Mouse (Mus musculus): ENCODE measurements around the gene Tubb2a. TPM values are rescaled to one million over a fixed set of nuclear protein-coding genes. Genes with fewer than 3 reads are reported as not detected.

Tubb2a gene
- polyA plus RNA-seq, 1 experiment from 2014 or later, result 185 TPM

DNA sequence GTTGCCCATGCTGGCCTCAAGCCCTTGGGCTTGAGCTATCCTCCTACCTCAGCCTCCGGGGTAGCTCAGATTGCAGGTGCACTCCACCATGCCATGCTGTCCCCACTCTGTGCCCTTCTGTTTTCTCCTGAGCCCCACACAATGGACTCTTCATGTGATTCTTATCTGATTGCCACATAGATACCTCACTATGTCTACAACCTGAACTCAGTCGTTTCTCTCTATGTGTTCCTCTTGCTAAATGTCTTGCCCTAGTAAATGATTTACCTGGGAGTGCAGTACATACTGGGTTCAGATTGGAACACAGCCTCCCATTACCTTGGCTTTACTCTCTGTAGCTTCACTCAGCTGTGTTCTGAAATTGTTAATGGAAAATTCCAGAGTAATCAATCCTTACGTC is 22.8 kb downstream of the Tubb2a start:
- H3K4me2 ChIP-seq (ENCODE audit: low read depth, low read length, severe bottlenecking), result no peak overlapping the region
- H3K9me3 ChIP-seq (ENCODE audit: control insufficient read depth, low read length), result no peaks in the 10 kb centered on the region
- peaks cover 3% of the 10 kb centered on the region; the same call in 1 of the 2 replicates for H3K36me3 ChIP-seq (ENCODE audit: control insufficient read depth, insufficient read depth, low read length)
- H3K27ac ChIP-seq (ENCODE audit: low read depth, low read length), result no peak overlapping the region
- H3K27me3 ChIP-seq (ENCODE audit: control insufficient read depth, insufficient read depth, low read length), result no peaks in the 10 kb centered on the region
- H3K4me1 ChIP-seq (replicated peaks; ENCODE audit: control insufficient read depth, insufficient read depth, low read length), result no peaks in the 10 kb centered on the region
- ATAC-seq (replicated peaks; ENCODE audit: low FRiP score), result no peak
- H3K4me3 ChIP-seq (ENCODE audit: low read depth, low read length), result no peak overlapping the region
- WGBS, result 94% methylated on average over 3 of the region's 3 CpGs
- no peak for DNase-seq (ENCODE audit: low spot score)
- H3K9ac ChIP-seq (ENCODE audit: low read length), result no peak overlapping the region

DNA sequence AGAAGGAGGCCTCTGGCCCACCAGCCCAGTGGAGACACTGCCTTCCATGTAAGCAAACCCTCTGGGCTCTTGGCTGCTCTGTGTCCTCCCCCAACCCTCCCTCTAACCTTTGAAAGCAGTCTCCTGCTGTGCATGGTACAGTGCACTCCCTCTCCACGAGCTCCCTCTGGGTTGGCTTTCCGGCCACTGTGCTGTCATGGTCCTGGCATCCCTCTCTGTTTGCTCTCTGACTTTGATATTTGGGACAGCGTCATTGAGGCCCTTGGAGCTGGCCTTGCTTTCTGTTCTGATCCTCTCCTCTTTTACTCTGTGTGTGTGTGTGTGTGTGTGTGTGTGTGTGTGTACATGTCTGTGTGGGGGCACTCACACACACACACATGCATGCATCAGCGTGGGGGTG is 23.4 kb downstream of the Tubb2a start:
- 79% methylated on average over 4 of the region's 4 CpGs for WGBS
- ATAC-seq (replicated peaks; ENCODE audit: low FRiP score) (no peak), DNase-seq (ENCODE audit: low spot score) (no peak)

DNA sequence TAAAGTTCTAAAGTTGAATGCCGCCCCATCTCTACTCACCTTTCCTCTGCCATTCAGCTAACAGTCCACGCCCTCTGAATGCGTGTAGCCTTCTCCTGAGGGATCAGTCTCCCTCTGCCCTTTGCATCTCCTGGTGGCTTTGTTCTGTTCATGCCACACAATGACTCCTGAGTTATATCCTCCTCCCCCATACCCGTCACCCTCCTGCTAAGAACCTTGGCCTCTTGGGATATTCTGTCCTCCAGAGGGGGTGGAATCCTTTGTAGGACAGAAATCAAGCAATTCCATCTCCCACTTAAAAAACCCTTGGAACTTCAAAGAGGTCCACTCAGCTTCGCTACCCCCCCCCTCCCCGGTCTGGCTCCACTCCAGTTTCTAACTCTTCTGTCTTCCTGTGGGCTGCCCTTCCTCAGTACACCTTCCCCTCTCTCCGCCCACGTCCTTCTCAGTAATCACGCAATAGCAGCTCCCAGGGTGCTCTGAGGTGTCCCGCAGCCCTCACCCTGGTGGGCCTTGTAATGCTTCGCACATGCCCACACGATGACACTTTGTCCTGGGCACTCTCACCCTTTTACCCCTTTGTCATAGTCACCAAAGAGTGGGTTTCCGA is 24.0 kb downstream of the Tubb2a start:
- Histone ChIP-seq H3K36me3 (ENCODE audit: control insufficient read depth, insufficient read depth, low read length) (peaks cover 3% of the 10 kb centered on the region; the same call in 1 of the 2 replicates), H3K9me3 (ENCODE audit: control insufficient read depth, low read length) (no peaks in the 10 kb centered on the region), H3K27me3 (ENCODE audit: control insufficient read depth, insufficient read depth, low read length) (no peaks in the 10 kb centered on the region), H3K4me1 (replicated peaks; ENCODE audit: control insufficient read depth, insufficient read depth, low read length) (no peaks in the 10 kb centered on the region), H3K4me3 (ENCODE audit: low read depth, low read length) (no peak overlapping the region), H3K9ac (ENCODE audit: low read length) (no peak overlapping the region; the same call in 1 of the 2 replicates), H3K4me2 (ENCODE audit: low read depth, low read length, severe bottlenecking) (no peak overlapping the region), H3K27ac (ENCODE audit: low read depth, low read length) (no peak overlapping the region)
- ATAC-seq (replicated peaks; ENCODE audit: low FRiP score) (no peak), DNase-seq (ENCODE audit: low spot score) (no peak)
- WGBS, result 88% methylated on average over 13 of the region's 13 CpGs

More for the DNA sequence above, 23.4 kb downstream of the Tubb2a start:
- H3K4me3 ChIP-seq (ENCODE audit: low read depth, low read length), result no peak overlapping the region
- H3K27ac ChIP-seq (ENCODE audit: low read depth, low read length), result no peak overlapping the region
- no peak overlapping the region for H3K9ac ChIP-seq (ENCODE audit: low read length)
- H3K4me1 ChIP-seq (replicated peaks; ENCODE audit: control insufficient read depth, insufficient read depth, low read length), result no peaks in the 10 kb centered on the region
- H3K27me3 ChIP-seq (ENCODE audit: control insufficient read depth, insufficient read depth, low read length), result no peaks in the 10 kb centered on the region
- H3K36me3 ChIP-seq (ENCODE audit: control insufficient read depth, insufficient read depth, low read length), result peaks cover 3% of the 10 kb centered on the region; the same call in 1 of the 2 replicates
- H3K4me2 ChIP-seq (ENCODE audit: low read depth, low read length, severe bottlenecking), result no peak overlapping the region
- no peaks in the 10 kb centered on the region for H3K9me3 ChIP-seq (ENCODE audit: control insufficient read depth, low read length)

DNA sequence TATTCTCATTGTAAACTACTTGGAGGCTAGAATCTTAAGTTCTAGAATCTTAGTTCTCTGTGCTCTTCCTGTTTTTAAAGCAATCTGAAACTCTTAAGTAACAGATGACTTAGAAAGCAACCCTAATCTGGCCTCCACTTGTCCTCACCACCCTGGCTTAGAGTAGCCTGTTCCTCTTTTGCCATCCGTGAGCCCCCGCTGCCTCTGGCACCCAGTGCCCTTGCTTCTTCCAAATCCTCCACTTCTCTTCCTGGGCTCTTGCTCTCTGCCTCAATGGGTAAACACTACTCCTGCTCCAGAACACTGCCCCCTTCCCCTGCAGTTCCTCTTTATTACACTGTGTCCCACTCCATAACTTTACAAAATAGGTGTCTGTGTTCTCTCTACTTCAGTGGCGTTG is 26.1 kb downstream of the Tubb2a start:
- Histone ChIP-seq H3K9ac (ENCODE audit: low read length) (no peak overlapping the region), H3K27me3 (ENCODE audit: control insufficient read depth, insufficient read depth, low read length) (no peaks in the 10 kb centered on the region), H3K4me1 (replicated peaks; ENCODE audit: control insufficient read depth, insufficient read depth, low read length) (no peaks in the 10 kb centered on the region), H3K9me3 (ENCODE audit: control insufficient read depth, low read length) (no peaks in the 10 kb centered on the region), H3K4me2 (ENCODE audit: low read depth, low read length, severe bottlenecking) (no peak overlapping the region), H3K4me3 (ENCODE audit: low read depth, low read length) (no peak overlapping the region), H3K36me3 (ENCODE audit: control insufficient read depth, insufficient read depth, low read length) (peaks cover 3% of the 10 kb centered on the region; the same call in 1 of the 2 replicates), H3K27ac (ENCODE audit: low read depth, low read length) (no peak overlapping the region)
- DNase-seq (ENCODE audit: low spot score), result no peak
- ATAC-seq (replicated peaks; ENCODE audit: low FRiP score), result no peak
- 98% methylated on average over 3 of the region's 3 CpGs for WGBS

DNA sequence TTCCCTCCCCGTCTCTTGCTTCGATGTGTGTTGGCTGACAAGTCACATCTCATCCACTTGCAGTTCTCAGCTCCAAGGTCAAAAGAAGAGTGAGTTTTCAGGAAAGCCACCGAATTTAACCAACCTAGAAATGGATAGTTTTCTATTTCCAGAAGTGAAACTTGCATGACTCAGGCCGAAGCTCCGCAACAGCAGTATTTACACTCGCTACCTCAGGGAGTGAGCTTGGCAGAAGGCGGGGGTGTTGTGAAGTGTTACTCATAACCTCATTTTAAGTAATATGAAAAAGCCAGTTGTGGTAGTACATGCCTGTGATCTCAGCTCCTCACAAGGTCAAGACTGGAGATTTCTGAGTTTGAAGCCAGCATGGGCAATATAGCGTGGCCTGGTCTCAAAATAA is 27.3 kb downstream of the Tubb2a start:
- H3K4me1 ChIP-seq (replicated peaks; ENCODE audit: control insufficient read depth, insufficient read depth, low read length), result no peaks in the 10 kb centered on the region
- 95% methylated on average over 8 of the region's 8 CpGs for WGBS
- H3K27ac ChIP-seq (ENCODE audit: low read depth, low read length), result no peak overlapping the region
- H3K36me3 ChIP-seq (ENCODE audit: control insufficient read depth, insufficient read depth, low read length), result no peaks in the 10 kb centered on the region; the same call in 1 of the 2 replicates
- ATAC-seq (replicated peaks; ENCODE audit: low FRiP score), result no peak
- no peak overlapping the region for H3K4me3 ChIP-seq (ENCODE audit: low read depth, low read length)
- no peak overlapping the region for H3K9ac ChIP-seq (ENCODE audit: low read length)
- DNase-seq (ENCODE audit: low spot score), result no peak
- H3K4me2 ChIP-seq (ENCODE audit: low read depth, low read length, severe bottlenecking), result no peak overlapping the region
- H3K9me3 ChIP-seq (ENCODE audit: control insufficient read depth, low read length), result no peaks in the 10 kb centered on the region
- H3K27me3 ChIP-seq (ENCODE audit: control insufficient read depth, insufficient read depth, low read length), result no peaks in the 10 kb centered on the region

DNA sequence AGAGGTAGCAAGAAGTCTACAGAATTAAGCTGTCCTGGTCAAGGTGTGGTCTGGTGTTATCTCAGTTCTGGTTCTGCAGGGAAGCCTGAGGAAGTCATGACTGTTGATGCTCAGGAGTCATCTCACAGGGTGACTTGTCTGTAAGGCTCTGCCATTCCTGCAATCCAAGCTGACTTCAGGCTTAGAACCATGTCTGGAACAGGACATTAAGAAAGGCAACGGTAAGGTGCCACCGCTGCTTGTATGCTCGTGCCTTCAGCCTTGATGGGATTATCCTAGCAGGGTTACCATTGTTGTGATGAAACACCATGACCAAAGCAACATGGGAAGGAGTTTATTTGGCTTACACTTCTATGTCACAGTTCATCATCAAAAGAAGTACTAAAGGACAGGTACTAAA is 30.3 kb downstream of the Tubb2a start:
- no peak overlapping the region for H3K9ac ChIP-seq (ENCODE audit: low read length)
- no peaks in the 10 kb centered on the region for H3K9me3 ChIP-seq (ENCODE audit: control insufficient read depth, low read length)
- H3K27me3 ChIP-seq (ENCODE audit: control insufficient read depth, insufficient read depth, low read length), result no peaks in the 10 kb centered on the region
- no peak overlapping the region for H3K27ac ChIP-seq (ENCODE audit: low read depth, low read length)
- H3K4me1 ChIP-seq (replicated peaks; ENCODE audit: control insufficient read depth, insufficient read depth, low read length), result no peaks in the 10 kb centered on the region
- DNase-seq (ENCODE audit: low spot score) (no peak), ATAC-seq (replicated peaks; ENCODE audit: low FRiP score) (no peak)
- no peak overlapping the region for H3K4me2 ChIP-seq (ENCODE audit: low read depth, low read length, severe bottlenecking)
- 69% methylated on average over 3 of the region's 3 CpGs for WGBS
- no peak overlapping the region for H3K4me3 ChIP-seq (ENCODE audit: low read depth, low read length)
- H3K36me3 ChIP-seq (ENCODE audit: control insufficient read depth, insufficient read depth, low read length), result no peaks in the 10 kb centered on the region

DNA sequence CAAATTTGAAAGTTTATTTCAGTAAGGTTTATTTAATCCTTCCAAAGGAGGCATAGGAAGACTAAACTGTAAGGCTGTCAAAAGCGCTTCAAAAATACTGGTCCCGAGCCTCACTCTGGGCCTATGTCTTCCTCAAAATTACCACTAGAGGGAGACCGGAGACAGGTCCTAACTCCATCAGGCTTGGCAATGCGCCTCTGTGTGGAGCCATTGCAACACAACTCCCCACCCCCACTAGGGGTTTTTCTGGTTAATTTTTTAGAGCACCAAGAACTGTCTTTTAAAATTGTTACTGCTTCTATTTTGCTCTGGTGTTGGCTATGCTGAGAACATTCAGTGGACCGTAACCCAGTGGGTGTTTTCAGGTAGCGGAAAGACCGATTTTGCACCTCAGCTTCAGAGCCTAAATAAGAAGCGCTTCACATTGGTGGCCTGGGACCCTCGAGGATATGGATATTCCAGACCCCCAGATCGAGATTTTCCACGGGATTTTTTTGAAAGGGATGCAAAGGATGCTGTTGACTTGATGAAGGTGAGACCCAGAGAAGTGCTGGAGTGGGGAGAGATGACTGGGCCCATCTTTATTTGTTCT is 31.3 kb downstream of the Tubb2a start:
- no peak overlapping the region for H3K9ac ChIP-seq (ENCODE audit: low read length)
- H3K4me3 ChIP-seq (ENCODE audit: low read depth, low read length), result no peak overlapping the region
- no peaks in the 10 kb centered on the region for H3K27me3 ChIP-seq (ENCODE audit: control insufficient read depth, insufficient read depth, low read length)
- H3K4me2 ChIP-seq (ENCODE audit: low read depth, low read length, severe bottlenecking), result no peak overlapping the region
- no peak overlapping the region for H3K27ac ChIP-seq (ENCODE audit: low read depth, low read length)
- no peaks in the 10 kb centered on the region for H3K36me3 ChIP-seq (ENCODE audit: control insufficient read depth, insufficient read depth, low read length)
- ATAC-seq (replicated peaks; ENCODE audit: low FRiP score), result peak; percentile 93
- DNase-seq (ENCODE audit: low spot score), result peak; percentile 76
- H3K4me1 ChIP-seq (replicated peaks; ENCODE audit: control insufficient read depth, insufficient read depth, low read length), result no peaks in the 10 kb centered on the region
- H3K9me3 ChIP-seq (ENCODE audit: control insufficient read depth, low read length), result no peaks in the 10 kb centered on the region
- WGBS, result 45% methylated on average over 11 of the region's 11 CpGs

DNA sequence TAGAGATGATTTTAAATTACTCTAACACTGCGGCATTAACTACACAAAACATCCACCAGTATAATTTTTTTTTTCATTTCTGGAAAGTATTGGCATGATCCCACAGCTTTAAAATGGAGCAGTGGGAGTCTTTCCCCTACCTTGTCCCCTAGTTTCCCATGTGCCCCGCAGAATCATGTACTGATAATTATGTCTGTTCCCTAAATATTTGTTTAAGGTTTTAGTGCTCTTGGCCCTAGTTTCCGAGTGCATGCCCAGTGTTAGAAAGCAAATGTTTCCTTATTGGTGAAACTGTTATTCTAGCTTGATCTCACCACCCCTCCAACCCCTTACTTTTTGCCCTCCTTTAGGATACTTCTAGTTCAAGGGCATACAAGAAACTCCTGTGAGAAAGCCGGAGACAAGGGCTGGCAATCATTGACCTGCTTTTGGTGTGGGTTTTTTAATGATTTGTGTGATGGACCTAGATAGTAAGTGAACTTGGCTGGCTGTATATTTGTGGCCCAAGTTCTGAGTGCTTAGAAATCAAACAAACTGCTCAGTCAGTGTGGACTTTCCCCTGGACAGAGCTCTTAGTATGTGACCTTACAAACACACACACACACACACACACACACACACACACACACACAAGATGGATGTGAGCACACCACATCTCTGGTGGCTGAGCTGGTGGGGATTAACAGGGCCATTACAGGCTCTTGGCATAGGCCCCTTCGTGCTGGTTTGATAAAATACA is 32.1 kb downstream of the Tubb2a start:
- 65% methylated on average over 5 of the region's 5 CpGs for WGBS
- no peak overlapping the region for H3K9ac ChIP-seq (ENCODE audit: low read length)
- H3K9me3 ChIP-seq (ENCODE audit: control insufficient read depth, low read length), result no peaks in the 10 kb centered on the region

More for the DNA sequence above, 32.1 kb downstream of the Tubb2a start:
- no peak overlapping the region for H3K27ac ChIP-seq (ENCODE audit: low read depth, low read length)
- ATAC-seq (replicated peaks; ENCODE audit: low FRiP score), result no peak
- no peaks in the 10 kb centered on the region for H3K4me1 ChIP-seq (replicated peaks; ENCODE audit: control insufficient read depth, insufficient read depth, low read length)
- DNase-seq (ENCODE audit: low spot score), result no peak
- H3K4me2 ChIP-seq (ENCODE audit: low read depth, low read length, severe bottlenecking), result no peak overlapping the region
- H3K27me3 ChIP-seq (ENCODE audit: control insufficient read depth, insufficient read depth, low read length), result no peaks in the 10 kb centered on the region
- no peak overlapping the region for H3K4me3 ChIP-seq (ENCODE audit: low read depth, low read length)
- H3K36me3 ChIP-seq (ENCODE audit: control insufficient read depth, insufficient read depth, low read length), result no peaks in the 10 kb centered on the region
